Mouse (Mus musculus) yolk sac, embryonic 10.5 days (tissue): ENCODE measurements around the gene Gm20817.
"Not testable (repeated sequence)": the region's sequence is repeated elsewhere in the genome, so short reads cannot be mapped to it uniquely, and the experiment has no call there.

Experiments
- DNase-seq: peaks from one replicate; pipeline ENCODE4 v3.0.0-alpha.2; 2017; ENCODE audit warnings: low spot score

Gene Gm20817

DNA sequence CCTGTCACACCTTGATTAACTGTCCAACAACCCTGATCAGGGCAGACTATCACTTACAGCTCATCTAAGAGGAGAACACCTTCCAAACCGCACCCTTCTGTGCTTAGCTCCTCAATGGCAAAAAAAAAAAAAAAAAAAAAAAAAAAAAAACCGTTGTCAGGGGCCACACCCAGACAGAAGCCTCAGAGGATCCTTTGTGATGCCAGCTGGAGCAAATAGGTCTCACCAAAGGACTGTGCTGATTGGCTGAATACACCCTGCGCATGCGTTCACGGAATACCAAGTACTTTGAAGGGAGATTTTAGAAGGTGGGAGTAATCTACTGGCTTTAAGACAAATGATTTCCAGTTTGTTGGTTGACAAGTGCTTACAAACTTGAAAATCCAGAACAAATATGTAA lies at the start of gene Gm20817:
Gm20817 (minus strand) TSS at position 101 of the 400 bp plus-strand sequence.
- DNase-seq: not testable (repeated sequence)
